Mouse (Mus musculus) spleen, adult 12 weeks (tissue): ENCODE data around the gene Add3.

Source experiments
- DNase-seq: peaks from one replicate; pipeline ENCODE4 v3.0.0; 2022; ENCODE audit warnings: low spot score

The Add3 gene

GRCm38 (mm10) chr19:53273781-53274428, 133.7 kb downstream of the Add3 start:
- no peak for DNase-seq

DNA sequence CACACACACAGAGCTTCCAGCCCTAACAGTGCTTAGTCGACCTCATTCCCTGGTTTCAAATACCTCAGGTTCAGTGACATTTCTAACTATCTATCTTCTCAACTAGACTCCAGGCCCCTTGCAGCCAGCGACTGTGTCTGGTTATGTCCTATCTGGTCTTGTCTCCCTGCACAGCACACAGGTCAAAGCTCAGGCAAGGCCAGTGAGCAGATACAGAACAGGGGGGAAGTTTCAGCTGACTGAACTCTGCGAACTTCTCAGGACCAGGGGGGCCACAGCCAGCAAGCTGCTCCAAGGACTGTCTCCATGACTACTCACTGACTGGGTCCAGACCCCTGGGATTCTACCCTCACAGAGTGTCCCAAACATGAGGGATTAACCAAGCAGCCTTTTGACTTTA, 135.0 kb downstream of the Add3 start:
- no peak for DNase-seq

DNA sequence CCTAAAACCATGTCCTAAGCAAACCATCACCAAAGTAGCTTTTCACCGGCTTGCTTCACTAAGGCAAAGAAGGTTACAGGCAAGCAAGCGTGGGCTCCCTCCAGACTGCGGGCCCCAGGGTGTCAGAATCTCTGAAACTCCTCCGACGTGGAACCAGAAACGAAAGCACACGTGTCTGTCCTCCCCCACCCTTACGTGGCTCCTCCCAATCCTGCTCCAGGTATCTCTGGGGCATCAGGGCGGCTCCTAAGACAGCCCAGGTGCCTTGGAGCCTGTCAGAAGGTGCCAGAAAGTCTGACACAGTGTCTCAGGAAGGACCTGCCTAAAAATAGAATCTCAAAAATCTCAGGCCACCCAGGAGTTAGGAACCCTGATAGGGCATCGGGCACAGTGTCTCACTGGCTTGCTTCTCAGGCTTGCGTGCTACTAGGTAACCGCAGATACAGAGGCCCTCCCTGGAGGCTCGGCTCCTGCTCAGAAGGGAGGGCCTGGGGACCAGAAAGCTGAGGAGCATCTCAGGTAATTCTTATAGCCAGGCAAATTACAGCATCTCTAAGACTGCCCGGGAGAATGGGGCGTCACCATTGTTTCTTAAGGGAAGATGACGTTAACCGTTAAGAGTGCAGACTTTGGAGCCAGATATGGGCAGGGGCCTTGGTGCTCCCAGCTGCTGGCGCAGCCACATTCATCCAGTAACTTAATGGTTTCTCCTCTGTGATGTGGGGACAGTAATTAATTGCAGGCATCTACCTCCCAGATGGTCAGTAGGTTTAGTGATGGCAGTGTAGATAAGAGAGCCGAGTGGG, 136.9 kb downstream of the Add3 start:
- no peak for DNase-seq

DNA sequence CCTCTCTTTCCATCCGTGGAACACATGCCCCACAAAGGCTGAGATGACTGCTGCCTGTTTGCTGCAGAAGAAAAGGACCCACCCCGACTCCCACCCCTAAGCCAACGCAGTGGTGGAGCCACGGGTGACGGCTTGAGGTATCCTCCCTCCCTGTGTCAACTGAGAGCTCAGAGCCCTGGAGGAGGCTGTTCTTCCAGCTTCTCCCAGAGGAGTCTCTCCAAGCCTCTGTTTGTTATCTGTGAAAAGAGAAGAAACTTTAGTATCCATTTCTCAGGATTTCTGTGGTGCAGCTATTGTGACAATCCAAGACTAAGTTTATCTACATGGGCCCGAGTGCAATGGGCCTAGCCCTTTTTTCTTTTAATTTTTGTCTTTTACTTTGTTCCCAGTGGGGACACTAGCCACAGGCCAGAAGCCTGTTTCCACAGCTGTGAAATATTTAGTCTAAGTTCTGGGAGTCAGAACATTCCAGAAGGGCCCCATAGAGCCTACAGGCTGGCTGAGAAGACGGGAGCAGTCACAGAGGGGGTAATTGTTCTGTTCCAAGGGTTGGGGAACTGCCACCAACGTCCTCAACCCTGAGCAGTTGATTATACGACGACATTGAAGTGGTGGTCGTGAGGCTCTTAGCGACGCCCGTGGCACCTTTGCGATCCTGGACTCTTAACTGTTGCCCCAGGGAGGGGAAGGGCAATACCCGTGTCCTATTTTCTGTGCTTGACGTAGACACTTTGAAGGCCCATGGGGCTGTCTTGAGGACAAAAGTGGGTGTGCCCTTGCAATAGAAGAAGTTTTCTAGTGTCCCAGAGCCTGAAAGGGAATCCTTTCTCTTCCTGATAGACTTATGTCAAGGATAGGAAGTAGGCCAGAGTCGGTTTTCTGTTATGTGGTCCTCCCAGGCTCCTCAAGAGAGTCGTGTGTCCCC, 138.5 kb downstream of the Add3 start:
- DNase-seq: no peak

DNA sequence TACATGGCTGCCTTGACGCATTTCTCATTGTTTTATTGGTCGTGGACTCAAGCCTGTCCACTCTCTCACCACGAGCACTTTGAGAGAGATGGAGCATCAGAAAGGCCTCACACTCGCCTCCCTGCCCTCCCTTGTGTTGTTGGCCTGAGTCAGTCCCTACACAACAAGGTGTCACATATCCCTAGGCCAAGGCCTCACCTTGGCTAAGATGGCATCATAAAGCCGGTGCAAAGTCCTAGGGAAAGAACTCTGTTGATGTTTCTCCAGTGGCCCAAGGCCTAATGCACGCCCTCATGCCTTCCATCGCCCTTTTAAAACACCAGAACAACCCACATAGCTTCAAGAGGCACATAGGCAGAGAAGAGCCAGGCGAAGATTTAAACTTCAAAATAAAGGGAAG, 140.0 kb downstream of the Add3 start:
- no peak for DNase-seq

- DNase-seq: no peak
These were observed 142.3 kb downstream of the Add3 start for GRCm38 (mm10) chr19:53282571-53282970.

- no peak for DNase-seq
These were observed 143.5 kb downstream of the Add3 start for GRCm38 (mm10) chr19:53283742-53284141.

DNA sequence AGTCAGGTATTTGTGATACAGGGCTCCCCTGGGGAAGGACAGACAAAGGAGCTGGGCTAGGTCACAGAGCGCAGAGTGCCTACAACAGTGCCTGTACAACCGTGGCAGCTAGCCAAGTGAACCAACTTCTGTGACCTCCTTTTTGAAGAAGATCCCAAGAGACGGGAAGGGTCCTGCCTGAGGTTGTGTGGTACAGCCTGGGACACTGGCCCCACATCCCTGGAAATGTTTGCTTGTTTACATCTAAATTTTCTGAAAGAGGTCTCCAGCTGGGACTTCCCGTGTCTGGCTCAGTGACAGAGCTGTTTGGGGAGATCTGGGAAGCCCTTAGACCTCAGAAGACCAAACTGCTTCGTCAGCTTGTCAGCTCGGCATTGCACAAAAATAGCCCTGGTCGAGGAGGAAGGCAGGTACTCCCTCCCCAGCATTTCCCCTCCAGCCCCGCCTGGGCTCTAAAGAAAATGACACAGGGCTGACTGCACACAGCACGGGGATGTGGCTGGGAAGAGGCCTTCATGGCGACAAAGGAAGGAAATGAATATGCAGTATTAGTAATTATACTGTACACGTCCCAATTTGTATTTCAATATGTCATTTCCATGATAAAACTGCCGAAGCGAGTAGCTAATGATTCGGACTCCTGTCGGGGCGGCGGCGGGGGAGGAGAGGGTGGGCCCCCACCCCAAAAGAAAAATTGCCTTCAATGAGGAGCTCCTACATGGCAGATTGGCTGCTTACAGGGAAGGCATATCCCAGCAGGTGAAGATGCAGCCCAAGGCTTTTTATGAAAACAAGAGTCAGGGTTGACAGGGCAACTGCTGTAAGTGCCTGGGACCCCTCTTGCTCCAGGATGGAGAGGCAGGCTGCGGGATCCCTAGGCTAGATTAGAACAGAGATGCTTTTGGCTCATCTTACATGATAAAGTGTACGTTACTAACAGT, 144.3 kb downstream of the Add3 start:
- no peak for DNase-seq

- no peak for DNase-seq
These were observed 156.3 kb downstream of the Add3 start for GRCm38 (mm10) chr19:53296331-53297254.
